Mouse (Mus musculus) midbrain, postnatal 0 days (tissue): ENCODE data around the gene Gm10234. TPM values are rescaled to one million over a fixed set of nuclear protein-coding genes. Genes with fewer than 3 reads are reported as not detected.
A peak's percentile ranks its signal among the peaks of the same experiment; 100 is the strongest.

ENCODE experiments used
- ATAC-seq: fragments of 200-750 bp; cut with Nextera tagmentation; 2 replicates; pipeline ENCODE4 v1.8.0; 2017; ENCODE audit warnings: moderate number of reproducible peaks, mild to moderate bottlenecking, moderate TSS enrichment, moderate library complexity; ENCODE audit not compliant: low FRiP score
- DNase-seq: peaks from one replicate; pipeline ENCODE4 v3.0.0-alpha.2; 2015; ENCODE audit warnings: low spot score
- H3K27ac ChIP-seq: fragments of 300-500 bp; sonication (generic); 2 replicates; pipeline ENCODE4 v1.5.1; 2014; ENCODE audit warnings: low read depth, mild to moderate bottlenecking, low read length, mixed read lengths
- H3K27me3 ChIP-seq: fragments of 300-500 bp; sonication (generic); 2 replicates; pipeline ENCODE4 v1.6.1; 2014; ENCODE audit warnings: low read length, control low read depth, mixed read lengths; ENCODE audit not compliant: insufficient read depth
- H3K36me3 ChIP-seq: fragments of 300-500 bp; sonication (generic); 2 replicates; pipeline ENCODE4 v1.6.1; 2014; ENCODE audit warnings: low read length, control low read depth, mixed read lengths; ENCODE audit not compliant: insufficient read depth
- H3K4me1 ChIP-seq: fragments of 300-500 bp; sonication (generic); 2 replicates; pipeline ENCODE4 v1.6.1; 2014; ENCODE audit warnings: mild to moderate bottlenecking, control low read depth, antibody characterized with exemption, low read length, mixed read lengths; ENCODE audit not compliant: insufficient read depth
- H3K4me2 ChIP-seq: fragments of 300-500 bp; sonication (generic); 2 replicates; pipeline ENCODE4 v1.6.1; 2014; ENCODE audit warnings: low read depth, mild to moderate bottlenecking, low read length, mixed read lengths; ENCODE audit not compliant: poor library complexity, severe bottlenecking
- H3K4me3 ChIP-seq: fragments of 300-500 bp; sonication (generic); 2 replicates; pipeline ENCODE4 v1.5.1; 2014; ENCODE audit warnings: low read depth, mild to moderate bottlenecking, low read length, moderate library complexity
- H3K9ac ChIP-seq: fragments of 300-500 bp; sonication (generic); replicated peaks from 2 replicates; pipeline ENCODE4 v1.6.1; 2014; ENCODE audit warnings: mild to moderate bottlenecking, low read length, moderate library complexity, mixed read lengths; ENCODE audit not compliant: poor library complexity, severe bottlenecking
- H3K9me3 ChIP-seq: fragments of 300-500 bp; sonication (generic); 2 replicates; pipeline ENCODE4 v1.6.1; 2016; ENCODE audit warnings: low read length, control low read depth
- CTCF ChIP-seq: IDR thresholded peaks from 2 replicates; pipeline ENCODE4 v1.5.1; 2016; ENCODE audit warnings: antibody characterized with exemption, mild to moderate bottlenecking
- WGBS: fragments of 180-500 bp; shearing (Covaris S2); extraction: QIAGEN DNeasy Blood & Tissue Kit; methylation state at CpG from one replicate; pipeline ENCODE4 v1.1.7; 2014; 5-methylcytosine and 5-hydroxymethylcytosine counted together
- polyA plus RNA-seq: library from polyadenylated mRNA; unstranded; fragments of >200 nt; fragmentation: Nextera tagmentation; extraction: Ambion mirVana; gene quantifications from 2 replicates; pipeline ENCODE4 v1.2.1, GENCODE M21; 2015
- total RNA-seq: library from RNA; depleted of rRNA; stranded (reverse); fragments of >200 nt; gene quantifications from 2 replicates; pipeline ENCODE4 v1.2.3, GENCODE M21; 2014; rRNA removed

The Gm10234 gene
- total RNA-seq (not detected in 2 replicates), polyA plus RNA-seq (not detected in 2 replicates)

DNA sequence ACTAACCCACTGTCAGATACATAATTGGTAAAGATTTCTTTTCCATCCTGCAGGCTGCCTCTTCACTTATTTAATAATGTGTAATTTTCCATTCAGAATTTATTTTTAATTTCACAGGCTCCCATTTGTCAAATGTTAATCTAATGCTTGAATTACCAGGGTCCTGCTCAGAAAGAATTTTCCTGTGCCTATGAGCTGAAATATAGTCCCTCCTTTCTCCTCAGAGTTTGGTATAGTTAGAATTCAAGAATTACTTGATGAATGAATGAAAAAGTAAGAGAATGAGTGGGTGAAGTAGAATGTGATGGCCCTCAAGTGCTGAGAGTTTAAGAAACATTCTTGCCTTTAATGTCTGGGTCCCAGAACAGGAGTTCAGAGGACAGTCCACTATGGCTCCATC lies at the start of gene Gm10234:
Gene Gm10234 (plus strand): TSS at position 301 of the 400 bp plus-strand sequence.
- H3K4me1 ChIP-seq = no peaks in the 10 kb centered on the region
- H3K36me3 ChIP-seq = no peaks in the 10 kb centered on the region
- no peak within 1 kb of the TSS for H3K27ac ChIP-seq
- ATAC-seq (no peak), DNase-seq (no peak)
- no peak within 1 kb of the TSS for H3K9ac ChIP-seq
- H3K4me3 ChIP-seq = no peak within 1 kb of the TSS
- no peak within 1 kb of the TSS for H3K4me2 ChIP-seq
- no peaks in the 10 kb centered on the region for H3K9me3 ChIP-seq
- no peak for TF ChIP-seq CTCF
- H3K27me3 ChIP-seq = no peaks in the 10 kb centered on the region

DNA sequence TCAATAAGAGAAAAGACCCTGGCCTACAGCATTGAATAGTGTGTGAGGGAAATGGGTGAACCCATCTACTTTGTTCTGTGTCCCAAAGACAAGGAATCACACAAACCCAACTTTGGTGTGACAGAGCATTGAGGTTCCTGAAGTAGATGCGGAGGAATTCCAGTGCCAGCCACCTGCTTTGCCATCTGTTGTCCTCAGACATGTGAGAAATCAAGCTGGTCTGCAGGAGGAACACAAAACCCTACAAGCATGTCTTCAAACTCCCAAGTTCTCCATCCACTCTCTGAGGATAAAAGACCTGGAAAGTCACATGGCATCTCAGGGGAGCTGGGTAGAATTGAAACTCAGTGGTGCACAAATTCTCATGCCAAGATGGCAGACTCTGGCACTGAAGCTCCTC lies 44.3 kb upstream of the Gm10234 start:
- Histone ChIP-seq H3K4me3 (no peak overlapping the region), H3K4me2 (no peak overlapping the region), H3K27me3 (no peaks in the 10 kb centered on the region), H3K27ac (no peak overlapping the region), H3K9ac (no peak overlapping the region), H3K4me1 (no peaks in the 10 kb centered on the region), H3K36me3 (no peaks in the 10 kb centered on the region), H3K9me3 (no peaks in the 10 kb centered on the region)
- WGBS = 97% methylated on average over 1 of the region's 1 CpGs
- ATAC-seq (no peak), DNase-seq (no peak)
- no peak for TF ChIP-seq CTCF

DNA sequence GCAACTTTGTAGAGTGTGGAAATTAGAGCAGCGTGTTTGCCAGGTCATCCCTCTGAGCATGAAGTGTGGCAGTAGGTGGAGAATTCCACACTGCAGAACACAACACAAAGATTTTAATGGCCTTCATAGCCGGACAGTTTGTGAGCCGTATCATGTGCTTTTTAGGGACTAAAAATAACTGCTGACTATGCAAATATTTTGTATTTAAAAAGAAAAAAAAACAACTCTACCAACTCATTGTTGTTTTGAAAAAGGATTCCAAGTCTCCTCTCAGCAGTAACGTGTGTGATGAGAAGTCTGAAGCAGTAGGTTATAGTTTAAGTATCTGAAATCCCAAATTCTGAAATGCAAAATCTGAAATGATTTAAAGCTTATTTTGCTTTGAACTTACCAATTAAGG lies 25.9 kb upstream of the Gm10234 start:
- Histone ChIP-seq H3K27me3 (no peaks in the 10 kb centered on the region), H3K27ac (no peak overlapping the region), H3K4me1 (no peaks in the 10 kb centered on the region), H3K4me3 (no peak overlapping the region), H3K4me2 (no peak overlapping the region), H3K9me3 (no peaks in the 10 kb centered on the region), H3K36me3 (no peaks in the 10 kb centered on the region), H3K9ac (no peak overlapping the region)
- no peak for ATAC-seq
- TF ChIP-seq CTCF = no peak
- 76% methylated on average over 4 of the region's 4 CpGs for WGBS
- DNase-seq = no peak

DNA sequence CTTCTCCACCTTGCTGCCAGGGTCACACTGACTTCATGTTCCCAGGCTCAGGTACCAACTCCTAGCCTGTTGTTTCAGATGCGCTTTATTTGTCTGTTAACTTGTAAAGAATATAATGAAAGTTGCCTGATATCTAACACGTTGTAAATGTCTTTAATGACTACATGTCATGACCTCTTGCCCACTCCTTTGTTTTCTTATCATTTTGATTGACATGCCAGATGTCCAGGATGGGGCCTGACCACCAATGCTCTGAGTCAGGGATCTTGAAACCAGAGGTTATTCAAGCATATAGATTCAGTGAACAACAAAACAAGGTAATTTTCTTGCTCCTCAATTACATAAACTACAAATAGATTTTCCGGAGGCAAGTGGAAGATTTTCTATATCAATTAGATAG lies 23.5 kb upstream of the Gm10234 start:
- no peak overlapping the region for H3K27ac ChIP-seq
- TF ChIP-seq CTCF = no peak
- DNase-seq (no peak), ATAC-seq (no peak)
- no peaks in the 10 kb centered on the region for H3K36me3 ChIP-seq
- H3K4me1 ChIP-seq = no peaks in the 10 kb centered on the region
- no peak overlapping the region for H3K4me2 ChIP-seq
- no peaks in the 10 kb centered on the region for H3K27me3 ChIP-seq
- no peak overlapping the region for H3K9ac ChIP-seq
- H3K9me3 ChIP-seq = no peaks in the 10 kb centered on the region
- 76% methylated on average over 3 of the region's 3 CpGs for WGBS
- H3K4me3 ChIP-seq = no peak overlapping the region

DNA sequence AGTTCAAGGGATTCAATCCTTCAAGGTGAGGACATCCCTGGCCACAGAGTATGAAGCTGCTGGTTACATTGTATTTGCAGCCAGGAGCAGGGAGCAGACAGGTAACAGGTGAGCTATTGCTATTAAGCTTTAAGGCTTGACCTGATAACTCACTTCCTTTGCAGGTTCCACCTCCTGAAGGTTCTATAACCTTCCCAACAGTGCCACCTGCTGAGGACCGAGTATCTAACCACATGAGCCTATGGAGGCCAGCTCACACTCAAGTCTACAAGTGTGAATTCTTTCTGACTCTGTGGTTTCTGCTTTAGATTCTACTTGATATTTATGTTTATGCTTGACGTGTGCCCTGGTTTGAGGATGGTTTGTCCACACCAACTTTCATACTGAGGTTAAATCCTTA lies 21.3 kb upstream of the Gm10234 start:
- Histone ChIP-seq H3K36me3 (no peaks in the 10 kb centered on the region), H3K27ac (no peak overlapping the region), H3K27me3 (no peaks in the 10 kb centered on the region), H3K4me1 (no peaks in the 10 kb centered on the region), H3K9ac (no peak overlapping the region), H3K4me2 (no peak overlapping the region), H3K9me3 (no peaks in the 10 kb centered on the region), H3K4me3 (no peak overlapping the region)
- no peak for TF ChIP-seq CTCF
- DNase-seq = no peak
- WGBS = 77% methylated on average over 2 of the region's 2 CpGs
- ATAC-seq = no peak

DNA sequence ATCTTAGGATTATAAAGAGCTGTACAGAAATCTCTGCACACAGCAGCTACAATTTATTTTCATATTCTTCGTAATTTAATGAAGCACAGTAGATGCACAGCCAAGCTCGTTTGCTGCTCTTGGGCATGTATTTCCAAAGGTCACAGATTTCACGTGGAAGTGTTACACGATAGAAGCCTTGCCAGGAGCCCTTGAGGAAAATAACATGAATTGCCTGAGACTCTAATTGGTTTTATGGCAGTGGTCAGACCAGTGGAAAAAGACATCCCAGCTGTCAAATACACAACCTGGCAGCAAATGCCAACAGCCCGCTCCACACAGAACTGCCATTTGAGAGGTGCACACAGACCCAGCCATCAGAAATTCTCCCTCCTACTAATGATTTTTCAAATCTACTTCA lies 9.3 kb downstream of the Gm10234 start:
- no peak overlapping the region for H3K27ac ChIP-seq
- H3K27me3 ChIP-seq = no peaks in the 10 kb centered on the region
- no peak overlapping the region for H3K4me2 ChIP-seq
- ATAC-seq (no peak), DNase-seq (peak; percentile 3)
- H3K4me1 ChIP-seq = no peaks in the 10 kb centered on the region
- no peak overlapping the region for H3K4me3 ChIP-seq
- H3K36me3 ChIP-seq = no peaks in the 10 kb centered on the region
- TF ChIP-seq CTCF = no peak
- no peaks in the 10 kb centered on the region for H3K9me3 ChIP-seq
- 67% methylated on average over 5 of the region's 5 CpGs for WGBS
- no peak overlapping the region for H3K9ac ChIP-seq
